Mouse (Mus musculus) CD8-positive naive resting alpha-beta T cell, adult 2 months (primary cell): Measurements from ENCODE around the gene Rrnad1.

Experiments used
- DNase-seq, 2 experiments: peaks; one replicate each; pipeline ENCODE4 v3.0.0; 2022; ENCODE audit warnings: low read depth in 2 of 2, low spot score in 2 of 2

The Rrnad1 gene

DNA sequence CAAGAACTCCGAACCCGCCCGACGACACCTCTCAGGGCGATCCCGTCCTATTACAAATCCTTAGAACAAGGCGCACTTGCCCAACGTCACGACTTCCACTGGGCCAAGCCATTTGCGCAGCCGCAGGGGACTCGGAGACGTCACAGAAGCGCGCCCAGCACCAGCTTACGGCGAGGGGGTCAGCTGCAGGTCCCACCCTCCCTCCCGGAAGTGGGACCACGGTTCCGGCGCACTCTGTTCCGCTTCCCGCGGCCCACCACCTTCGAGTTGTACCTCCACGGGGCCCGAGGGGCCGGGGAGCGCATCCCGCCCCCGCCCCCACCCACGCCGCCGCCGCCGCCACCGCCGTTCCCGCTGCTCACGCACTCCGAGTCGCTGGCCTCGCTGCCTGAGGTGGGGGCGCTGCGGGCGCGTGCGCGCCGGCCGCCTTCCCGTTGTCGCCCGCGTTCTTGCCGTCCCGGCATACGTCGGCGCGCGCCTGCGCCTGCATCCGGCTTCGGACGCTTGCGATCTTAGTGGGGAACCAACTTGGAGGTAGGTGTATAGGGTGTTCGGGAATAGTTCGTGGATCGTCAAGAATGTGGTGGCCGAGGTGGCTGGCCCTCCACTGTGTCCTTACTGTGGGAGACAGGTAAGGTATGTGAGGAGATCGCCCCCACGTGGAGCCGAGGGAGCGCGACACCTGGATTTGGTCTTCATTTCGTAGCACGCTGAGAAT, at the start of gene Rrnad1, which contains the start of gene Isg20l2:
Gene Rrnad1, minus strand, starts transcription at position 640 of the 718 bp plus-strand sequence.
Gene Isg20l2, plus strand, starts transcription at position 237 of the 718 bp plus-strand sequence.
- peak; percentile 93 to 94 for DNase-seq

DNA sequence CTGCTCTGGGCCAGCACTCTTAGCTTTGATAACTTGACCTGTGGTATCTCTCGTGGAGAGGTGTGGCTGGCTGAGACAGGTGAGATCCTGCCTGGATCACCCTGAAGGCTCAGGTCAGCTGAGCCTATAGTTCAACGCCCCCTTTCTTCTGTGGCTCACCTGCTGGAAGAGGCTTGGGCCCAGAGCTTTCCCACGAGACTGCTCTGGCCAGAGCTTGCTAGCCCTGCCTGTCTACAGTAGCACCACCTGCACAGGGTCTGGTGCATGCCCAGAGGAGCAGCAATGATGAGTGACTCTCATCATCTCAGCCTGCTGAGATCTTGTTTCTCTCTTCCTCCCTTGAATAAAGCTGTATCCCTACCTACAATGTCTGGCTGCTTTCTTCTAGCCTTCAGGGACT, 49.6 kb upstream of the Rrnad1 start:
- no peak for DNase-seq

- no peak for DNase-seq
Measured at GRCm38 (mm10) chr3:87979493-87979892, 49.0 kb upstream of the Rrnad1 start.

DNA sequence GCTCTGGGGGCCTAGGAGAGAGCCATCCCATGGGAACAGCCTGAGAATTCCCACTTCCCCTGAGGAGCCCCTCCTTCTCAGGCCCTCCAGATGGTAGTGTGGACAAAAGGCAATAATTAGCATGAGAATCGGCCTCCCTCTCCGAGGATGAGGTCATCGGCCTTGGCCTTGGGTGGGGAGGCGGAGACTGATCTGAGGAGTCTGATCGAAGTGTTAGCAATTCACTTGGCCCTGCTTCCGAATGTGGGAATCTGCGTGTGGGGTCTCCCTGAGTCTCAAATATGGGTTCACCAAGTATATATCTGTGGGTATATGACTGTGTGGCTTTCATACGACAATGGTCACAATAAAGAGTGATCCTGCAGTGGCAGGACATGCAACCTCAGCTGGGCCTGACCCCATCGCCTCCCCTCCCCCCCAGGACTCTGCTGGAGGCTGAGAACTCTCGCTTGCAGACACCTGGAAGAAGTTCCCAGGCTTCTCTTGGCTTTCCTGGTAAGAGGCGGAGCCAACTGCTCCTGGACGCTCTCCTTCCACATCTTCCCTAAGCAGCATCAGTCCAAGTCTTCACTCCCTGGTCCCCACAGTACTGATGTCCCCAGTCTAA, 44.0 kb upstream of the Rrnad1 start:
- no peak for DNase-seq

- DNase-seq = no peak
Measured at GRCm38 (mm10) chr3:87973593-87974380, 43.3 kb upstream of the Rrnad1 start.

- DNase-seq = no peak
Measured at GRCm38 (mm10) chr3:87972776-87973175, 42.3 kb upstream of the Rrnad1 start.

DNA sequence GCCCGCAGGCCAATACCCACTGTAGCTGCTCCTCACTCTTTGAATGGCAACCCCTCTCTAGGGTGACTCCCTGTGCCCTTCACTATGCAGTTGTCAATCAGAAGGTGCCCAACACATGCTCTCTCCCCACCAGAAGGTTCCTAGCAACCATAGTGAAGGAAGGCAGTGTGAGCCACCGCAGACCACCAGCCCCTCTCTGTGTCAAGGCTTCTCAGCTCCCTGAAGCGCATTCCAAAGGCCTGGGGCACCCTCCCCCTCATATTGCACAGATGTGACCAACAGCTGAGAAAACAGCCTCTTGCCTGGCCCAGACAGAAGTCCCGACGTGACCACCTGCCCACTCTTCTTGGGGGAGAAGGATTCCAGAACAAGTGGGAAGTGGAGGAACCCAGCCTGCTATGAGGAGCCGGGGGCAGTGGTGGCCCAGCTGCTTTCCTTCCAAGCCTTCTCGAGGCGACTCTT, 41.7 kb upstream of the Rrnad1 start:
- DNase-seq = no peak

DNA sequence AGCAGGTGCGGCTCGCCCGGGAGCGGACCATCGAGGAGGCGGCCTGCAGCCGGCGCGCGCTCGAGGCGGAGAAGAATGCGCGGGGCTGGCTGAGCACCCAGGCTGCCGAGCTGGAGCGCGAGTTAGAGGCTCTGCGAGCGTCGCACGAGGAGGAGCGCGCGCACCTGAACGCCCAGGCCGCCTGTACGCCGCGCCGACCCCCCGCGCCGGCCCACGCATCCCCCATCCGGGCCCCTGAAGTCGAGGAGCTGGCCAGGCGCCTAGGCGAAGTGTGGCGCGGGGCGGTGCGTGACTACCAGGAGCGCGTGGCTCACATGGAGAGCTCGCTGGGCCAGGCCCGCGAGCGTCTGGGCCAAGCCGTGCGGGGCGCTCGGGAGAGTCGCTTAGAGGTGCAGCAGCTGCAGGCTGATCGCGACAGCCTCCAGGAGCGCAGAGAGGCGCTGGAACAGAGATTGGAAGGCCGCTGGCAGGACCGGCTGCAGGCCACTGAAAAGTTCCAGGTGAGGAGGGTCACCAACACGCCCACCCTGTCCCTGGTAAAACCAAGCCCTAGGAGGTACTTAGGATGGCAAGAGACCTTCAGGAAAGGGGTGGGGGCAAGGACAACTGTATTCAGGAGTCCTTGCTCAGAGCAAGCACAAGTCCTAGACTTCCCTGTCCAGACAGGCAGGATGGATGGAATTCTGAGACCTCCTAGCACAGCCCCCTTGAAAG, 41.1 kb upstream of the Rrnad1 start:
- no peak for DNase-seq

- peak in 1 of 2 experiments; percentile 15 for DNase-seq
Measured at GRCm38 (mm10) chr3:87970939-87971488, 40.5 kb upstream of the Rrnad1 start, which contains the start of gene Nes. Gene Nes (plus strand): TSS chr3:87971078.

- peak; percentile 45 to 68 for DNase-seq
Measured at GRCm38 (mm10) chr3:87970184-87970938, 39.8 kb upstream of the Rrnad1 start.

GRCm38 (mm10) chr3:87960586-87961191, 30.2 kb upstream of the Rrnad1 start:
- DNase-seq = peak; percentile 44 to 57

DNA sequence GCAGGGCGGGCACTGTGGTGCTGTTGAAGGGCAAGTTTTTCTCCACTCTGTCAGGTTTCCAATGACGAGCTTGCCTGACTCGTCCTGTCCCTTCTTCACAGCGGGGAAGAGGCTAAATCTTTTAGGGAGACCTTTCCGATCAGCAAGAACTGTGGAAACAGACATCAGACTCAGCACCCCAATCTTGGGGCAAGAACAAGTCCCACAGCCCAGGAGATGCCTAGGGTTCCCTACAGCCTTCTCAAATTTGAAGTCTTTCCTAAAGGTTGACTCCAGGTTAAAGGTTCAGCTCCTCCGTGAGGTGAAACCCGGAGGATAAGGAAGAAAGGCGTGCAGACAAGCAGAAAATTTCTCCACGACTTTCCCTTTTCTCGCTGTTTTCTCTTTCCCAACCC, 29.7 kb upstream of the Rrnad1 start:
- no peak for DNase-seq

- no peak for DNase-seq
Measured at GRCm38 (mm10) chr3:87959371-87959770, 28.9 kb upstream of the Rrnad1 start.

GRCm38 (mm10) chr3:87958967-87959366, 28.4 kb upstream of the Rrnad1 start:
- DNase-seq = no peak

DNA sequence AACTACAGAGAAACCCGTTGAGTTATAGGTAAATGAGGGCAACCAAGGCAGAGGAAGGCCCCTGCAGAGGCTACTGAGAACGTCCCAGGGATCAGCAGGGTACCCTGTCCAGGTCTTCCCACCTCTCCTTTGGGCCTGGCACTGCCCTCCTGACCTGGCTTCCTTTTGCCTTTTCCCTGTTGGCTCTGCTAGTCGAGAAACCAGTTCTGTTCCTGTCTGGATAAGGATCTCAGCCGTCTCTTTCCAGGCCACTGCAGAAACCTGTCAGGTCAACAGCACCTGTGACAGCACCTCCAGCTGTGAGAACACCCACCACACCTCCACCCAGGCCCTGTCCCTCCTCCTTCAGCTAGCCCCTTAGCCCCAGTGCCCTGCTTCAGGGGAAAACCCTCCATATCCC, 28.0 kb upstream of the Rrnad1 start:
- DNase-seq = no peak

- no peak for DNase-seq
Measured at GRCm38 (mm10) chr3:87958056-87958455, 27.5 kb upstream of the Rrnad1 start.

GRCm38 (mm10) chr3:87952440-87952839, 21.9 kb upstream of the Rrnad1 start:
- DNase-seq = no peak

GRCm38 (mm10) chr3:87951946-87952345, 21.4 kb upstream of the Rrnad1 start:
- DNase-seq = no peak

DNA sequence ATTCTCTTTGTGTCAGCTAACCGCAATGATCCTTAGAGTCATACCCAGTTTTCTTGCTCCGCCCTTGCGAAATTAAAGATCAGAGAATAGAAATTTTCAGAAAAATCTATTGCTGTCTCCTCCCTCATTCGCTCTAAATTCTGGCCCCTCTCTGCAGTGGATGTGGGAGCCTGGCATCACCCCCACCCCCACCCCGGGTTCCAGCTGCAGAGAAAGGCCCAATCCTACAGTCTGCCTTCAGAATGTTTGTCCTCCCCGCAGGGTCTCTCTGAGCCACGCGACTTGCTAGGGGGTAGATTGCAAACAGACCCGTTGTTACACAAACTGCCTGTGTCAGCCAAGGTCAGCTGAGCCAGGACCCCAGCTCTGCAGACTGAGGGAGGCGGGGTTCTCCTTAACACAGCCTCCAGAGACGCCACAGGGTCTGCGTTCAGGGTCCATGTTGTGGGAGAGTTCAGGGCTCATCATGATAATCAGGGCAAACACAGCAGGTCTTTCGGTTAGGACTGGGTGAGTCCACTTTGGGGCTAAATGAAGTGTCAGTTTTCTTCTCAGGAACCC, 19.5 kb upstream of the Rrnad1 start:
- DNase-seq = no peak
